Mouse (Mus musculus) neural tube, embryonic 13.5 days (tissue): ENCODE results near the gene Tnr. TPM values are rescaled to one million over a fixed set of nuclear protein-coding genes. Genes with fewer than 3 reads are reported as not detected.

ENCODE experiments used
- ATAC-seq: fragments of 200-750 bp; cut with Nextera tagmentation; 2 replicates; pipeline ENCODE4 v1.8.0; 2017; ENCODE audit warnings: low read depth, mild to moderate bottlenecking, moderate TSS enrichment, moderate library complexity
- H3K27ac ChIP-seq: fragments of 300-500 bp; sonication (generic); replicated peaks from 2 replicates; pipeline ENCODE4 v1.5.1; 2015; ENCODE audit warnings: moderate library complexity, mild to moderate bottlenecking, inconsistent platforms
- H3K27me3 ChIP-seq: fragments of 300-500 bp; sonication (generic); 2 replicates; pipeline ENCODE4 v1.6.1; 2015; ENCODE audit warnings: mild to moderate bottlenecking, inconsistent platforms
- H3K36me3 ChIP-seq: fragments of 300-500 bp; sonication (generic); 2 replicates; pipeline ENCODE4 v1.6.1; 2015; ENCODE audit warnings: mild to moderate bottlenecking, inconsistent platforms
- H3K4me1 ChIP-seq: fragments of 300-500 bp; sonication (generic); replicated peaks from 2 replicates; pipeline ENCODE4 v1.6.1; 2015; ENCODE audit warnings: inconsistent platforms
- H3K4me2 ChIP-seq: fragments of 300-500 bp; sonication (generic); 2 replicates; pipeline ENCODE4 v1.6.1; 2015; ENCODE audit warnings: inconsistent platforms, mild to moderate bottlenecking, moderate library complexity
- H3K4me3 ChIP-seq: fragments of 300-500 bp; sonication (generic); 2 replicates; pipeline ENCODE4 v1.5.1; 2015; ENCODE audit warnings: mild to moderate bottlenecking, inconsistent platforms
- H3K9ac ChIP-seq: fragments of 300-500 bp; sonication (generic); 2 replicates; pipeline ENCODE4 v1.6.1; 2015; ENCODE audit warnings: moderate library complexity, mild to moderate bottlenecking, inconsistent platforms
- H3K9me3 ChIP-seq: fragments of 300-500 bp; sonication (generic); 2 replicates; pipeline ENCODE4 v1.6.1; 2016; ENCODE audit warnings: inconsistent platforms
- WGBS: fragments of 180-500 bp; shearing (Covaris S2); methylation state at CpG from one replicate; pipeline ENCODE4 v1.1.7; 2015; 5-methylcytosine and 5-hydroxymethylcytosine counted together
- polyA plus RNA-seq: library from polyadenylated mRNA; unstranded; fragments of >200 nt; fragmentation: Nextera tagmentation; extraction: Ambion mirVana; gene quantifications from 2 replicates; pipeline ENCODE4 v1.2.1, GENCODE M21; 2015

Gene Tnr
- polyA plus RNA-seq, 1 experiment from 2014 or later = 2.4 TPM

GRCm38 (mm10) chr1:159902120-159902497 is 378.5 kb downstream of the Tnr start:
- Histone ChIP-seq H3K4me3 (no peak overlapping the region), H3K36me3 (no peaks in the 10 kb centered on the region), H3K27ac (peak overlapping the region; percentile 70; the same call in 1 of the 2 replicates), H3K27me3 (no peaks in the 10 kb centered on the region), H3K4me2 (no peak overlapping the region), H3K4me1 (peaks cover 17% of the 10 kb centered on the region), H3K9me3 (no peaks in the 10 kb centered on the region), H3K9ac (no peak overlapping the region)
- 0 out of 2 replicates have a peak, but pooled peaks have one; percentile 21 for ATAC-seq
- WGBS = 76% methylated on average over 4 of the region's 4 CpGs

- no peak for ATAC-seq
- Histone ChIP-seq H3K27ac (no peak overlapping the region), H3K9ac (no peak overlapping the region), H3K4me3 (no peak overlapping the region), H3K9me3 (no peaks in the 10 kb centered on the region), H3K36me3 (no peaks in the 10 kb centered on the region), H3K4me1 (0 out of 2 replicates have a peak, but pooled peaks cover 4% of the 10 kb centered on the region), H3K27me3 (no peaks in the 10 kb centered on the region), H3K4me2 (no peak overlapping the region)
- WGBS = 46% methylated on average over 5 of the region's 5 CpGs
These were observed 387.4 kb downstream of the Tnr start for GRCm38 (mm10) chr1:159911006-159911405.

- Histone ChIP-seq H3K4me1 (0 out of 2 replicates have a peak, but pooled peaks cover 4% of the 10 kb centered on the region), H3K9me3 (no peaks in the 10 kb centered on the region), H3K9ac (no peak overlapping the region), H3K27ac (no peak overlapping the region), H3K4me3 (no peak overlapping the region), H3K36me3 (no peaks in the 10 kb centered on the region), H3K4me2 (no peak overlapping the region), H3K27me3 (no peaks in the 10 kb centered on the region)
- no peak for ATAC-seq
These were observed 391.2 kb downstream of the Tnr start for GRCm38 (mm10) chr1:159914726-159915125.

- H3K27ac ChIP-seq = no peak overlapping the region
- no peak for ATAC-seq
- no peak overlapping the region for H3K4me2 ChIP-seq
- H3K9me3 ChIP-seq = no peaks in the 10 kb centered on the region
- H3K4me3 ChIP-seq = no peak overlapping the region
- no peaks in the 10 kb centered on the region for H3K27me3 ChIP-seq
- WGBS = 71% methylated on average over 2 of the region's 2 CpGs
- H3K9ac ChIP-seq = no peak overlapping the region
- no peaks in the 10 kb centered on the region for H3K4me1 ChIP-seq
- no peaks in the 10 kb centered on the region for H3K36me3 ChIP-seq
These were observed 397.0 kb downstream of the Tnr start for GRCm38 (mm10) chr1:159920571-159920970.

- no peak for ATAC-seq
- H3K9ac ChIP-seq = no peak overlapping the region
- no peaks in the 10 kb centered on the region for H3K27me3 ChIP-seq
- no peaks in the 10 kb centered on the region for H3K9me3 ChIP-seq
- no peaks in the 10 kb centered on the region for H3K4me1 ChIP-seq
- WGBS = 90% methylated on average over 7 of the region's 7 CpGs
- no peaks in the 10 kb centered on the region for H3K36me3 ChIP-seq
- no peak overlapping the region for H3K27ac ChIP-seq
- H3K4me2 ChIP-seq = no peak overlapping the region
- H3K4me3 ChIP-seq = no peak overlapping the region
These were observed 399.4 kb downstream of the Tnr start for GRCm38 (mm10) chr1:159923010-159923409.

- ATAC-seq = no peak
- Histone ChIP-seq H3K4me2 (no peak overlapping the region), H3K4me1 (no peaks in the 10 kb centered on the region), H3K9ac (no peak overlapping the region), H3K9me3 (no peaks in the 10 kb centered on the region), H3K36me3 (no peaks in the 10 kb centered on the region), H3K4me3 (no peak overlapping the region), H3K27me3 (no peaks in the 10 kb centered on the region), H3K27ac (no peak overlapping the region)
- WGBS = 78% methylated on average over 4 of the region's 4 CpGs
These were observed 400.5 kb downstream of the Tnr start for GRCm38 (mm10) chr1:159924105-159924504.

- no peak overlapping the region for H3K27ac ChIP-seq
- no peak overlapping the region for H3K4me3 ChIP-seq
- ATAC-seq = no peak
- H3K27me3 ChIP-seq = no peaks in the 10 kb centered on the region
- H3K9me3 ChIP-seq = no peaks in the 10 kb centered on the region
- no peak overlapping the region for H3K9ac ChIP-seq
- H3K36me3 ChIP-seq = no peaks in the 10 kb centered on the region
- H3K4me1 ChIP-seq = no peaks in the 10 kb centered on the region
- H3K4me2 ChIP-seq = no peak overlapping the region
- WGBS = 79% methylated on average over 5 of the region's 5 CpGs
These were observed 401.1 kb downstream of the Tnr start for GRCm38 (mm10) chr1:159924684-159925083.

- Histone ChIP-seq H3K4me2 (no peak overlapping the region), H3K9ac (no peak overlapping the region), H3K9me3 (no peaks in the 10 kb centered on the region), H3K27me3 (no peaks in the 10 kb centered on the region), H3K4me3 (no peak overlapping the region), H3K27ac (no peak overlapping the region), H3K4me1 (peaks cover 6% of the 10 kb centered on the region; the same call in 1 of the 2 replicates), H3K36me3 (no peaks in the 10 kb centered on the region)
- no peak for ATAC-seq
- 85% methylated on average over 9 of the region's 9 CpGs for WGBS
These were observed 405.2 kb downstream of the Tnr start for GRCm38 (mm10) chr1:159928681-159929335.

GRCm38 (mm10) chr1:159932092-159932491 is 408.5 kb downstream of the Tnr start:
- Histone ChIP-seq H3K9ac (no peak overlapping the region), H3K4me1 (peaks cover 6% of the 10 kb centered on the region; the same call in 1 of the 2 replicates), H3K4me2 (no peak overlapping the region), H3K4me3 (no peak overlapping the region), H3K27ac (no peak overlapping the region), H3K9me3 (no peaks in the 10 kb centered on the region), H3K27me3 (no peaks in the 10 kb centered on the region), H3K36me3 (no peaks in the 10 kb centered on the region)
- ATAC-seq = no peak

GRCm38 (mm10) chr1:159932598-159932997 is 409.0 kb downstream of the Tnr start:
- H3K9ac ChIP-seq = no peak overlapping the region
- H3K36me3 ChIP-seq = no peaks in the 10 kb centered on the region
- H3K4me3 ChIP-seq = no peak overlapping the region
- no peaks in the 10 kb centered on the region for H3K27me3 ChIP-seq
- ATAC-seq = no peak
- WGBS = 48% methylated on average over 2 of the region's 2 CpGs
- H3K4me2 ChIP-seq = no peak overlapping the region
- H3K27ac ChIP-seq = no peak overlapping the region
- no peaks in the 10 kb centered on the region for H3K9me3 ChIP-seq
- H3K4me1 ChIP-seq = peaks cover 6% of the 10 kb centered on the region; the same call in 1 of the 2 replicates

- H3K4me1 ChIP-seq = peaks cover 4% of the 10 kb centered on the region; the same call in 1 of the 2 replicates
- no peak overlapping the region for H3K27ac ChIP-seq
- no peak for ATAC-seq
- H3K4me3 ChIP-seq = no peak overlapping the region
- H3K9me3 ChIP-seq = no peaks in the 10 kb centered on the region
- no peak overlapping the region for H3K4me2 ChIP-seq
- H3K27me3 ChIP-seq = no peaks in the 10 kb centered on the region
- no peak overlapping the region for H3K9ac ChIP-seq
- WGBS = 93% methylated on average over 2 of the region's 2 CpGs
- H3K36me3 ChIP-seq = no peaks in the 10 kb centered on the region
These were observed 414.9 kb downstream of the Tnr start for GRCm38 (mm10) chr1:159938449-159938848.

- Histone ChIP-seq H3K9ac (no peak overlapping the region), H3K36me3 (no peaks in the 10 kb centered on the region), H3K4me2 (no peak overlapping the region), H3K27me3 (no peaks in the 10 kb centered on the region), H3K4me1 (no peaks in the 10 kb centered on the region), H3K4me3 (no peak overlapping the region), H3K27ac (no peak overlapping the region), H3K9me3 (no peaks in the 10 kb centered on the region)
- no peak for ATAC-seq
- WGBS = 82% methylated on average over 3 of the region's 3 CpGs
These were observed 415.8 kb downstream of the Tnr start for GRCm38 (mm10) chr1:159939335-159939734.

GRCm38 (mm10) chr1:159953526-159953925 is 430.0 kb downstream of the Tnr start:
- Histone ChIP-seq H3K4me2 (no peak overlapping the region), H3K9ac (no peak overlapping the region), H3K27ac (no peak overlapping the region), H3K4me1 (no peaks in the 10 kb centered on the region), H3K4me3 (no peak overlapping the region), H3K9me3 (no peaks in the 10 kb centered on the region), H3K27me3 (no peaks in the 10 kb centered on the region), H3K36me3 (no peaks in the 10 kb centered on the region)
- WGBS = 35% methylated on average over 1 of the region's 1 CpGs
- no peak for ATAC-seq
